Mouse (Mus musculus) adrenal gland (tissue): ENCODE data around the gene S1pr4.

Source experiments
- intact Hi-C: fragments of 180-260 bp; cut with DNase I; formaldehyde crosslinking; loops from one replicate; pipeline ENCODE4 v1.15.1; 2025
- microRNA-seq, 2 experiments: library from miRNA; unstranded; fragments of <30 nt; microRNA quantifications; one replicate each; pipeline ENCODE4; 2019

Gene S1pr4

GRCm38 (mm10) chr10:81450140-81450539, 49.8 kb downstream of the S1pr4 start:
- intact Hi-C loops, result loop anchor here (2.0 to 10.0 kb wide), 3 partner anchors 55 to 235 kb away; no protein-coding TSS in a partner anchor

Small RNA genes within 50 kb of the gene (microRNA-seq; reads per million reads assigned to microRNA genes)
- gene Gm25595, result 0 reads per million in 2 experiments
